Mouse (Mus musculus) olfactory bulb, adult 2 months (tissue): ENCODE data around the gene Kif2a. TPM values are rescaled to one million over a fixed set of nuclear protein-coding genes. Genes with fewer than 3 reads are reported as not detected.

Experiments used
- H3K27ac ChIP-seq: fragments of 200-500 bp; 2 replicates; pipeline ENCODE4 v1.5.1; 2012; ENCODE audit warnings: low read depth, low read length; ENCODE audit not compliant: insufficient read depth
- H3K4me1 ChIP-seq: fragments of 200-500 bp; 2 replicates; pipeline ENCODE4 v1.6.1; 2012; ENCODE audit warnings: low read length; ENCODE audit not compliant: control insufficient read depth, insufficient read depth
- H3K4me3 ChIP-seq: fragments of 200-500 bp; 2 replicates; pipeline ENCODE4 v1.5.1; 2012; ENCODE audit warnings: mild to moderate bottlenecking, low read depth, low read length, moderate library complexity; ENCODE audit not compliant: insufficient read depth
- CTCF ChIP-seq: fragments of 200-500 bp; IDR thresholded peaks from 2 replicates; pipeline ENCODE4 v1.5.1; 2012; ENCODE audit warnings: low read depth, mild to moderate bottlenecking, low read length, moderate library complexity; ENCODE audit not compliant: insufficient read depth
- POLR2A ChIP-seq: fragments of 200-500 bp; IDR thresholded peaks from 2 replicates; pipeline ENCODE4 v1.6.1; 2012; ENCODE audit warnings: mild to moderate bottlenecking, low read depth, low read length, moderate library complexity; ENCODE audit not compliant: insufficient read depth
- WGBS: fragments of 180-500 bp; shearing (Covaris S2); methylation state at CpG from one replicate; pipeline ENCODE4 v1.1.7; 2018; 5-methylcytosine and 5-hydroxymethylcytosine counted together
- polyA plus RNA-seq: library from polyadenylated mRNA; stranded (reverse); fragments of >200 nt; gene quantifications from 2 replicates; pipeline ENCODE4 v1.2.4, GENCODE M21; 2012; ENCODE audit warnings: low replicate concordance; ENCODE audit not compliant: missing spikeins, insufficient read depth, insufficient read length

Kif2a gene
- polyA plus RNA-seq, 1 experiment = 396 TPM

- Histone ChIP-seq H3K4me3 (no peak overlapping the region), H3K27ac (peak overlapping the region; percentile 58), H3K4me1 (peaks cover 9% of the 10 kb centered on the region)
- WGBS = 80% methylated on average over 4 of the region's 4 CpGs
- TF ChIP-seq POLR2A = no peak
- TF ChIP-seq CTCF = no peak
Measured at GRCm38 (mm10) chr13:107027218-107027617, 5.3 kb upstream of the Kif2a start.

- TF ChIP-seq POLR2A (no peak), CTCF (no peak)
- 65% methylated on average over 3 of the region's 3 CpGs for WGBS
- Histone ChIP-seq H3K27ac (no peak overlapping the region), H3K4me3 (no peak overlapping the region), H3K4me1 (peaks cover 9% of the 10 kb centered on the region)
Measured at GRCm38 (mm10) chr13:107025663-107026062, 3.7 kb upstream of the Kif2a start.

- H3K4me1 ChIP-seq = peaks cover 4% of the 10 kb centered on the region
- H3K27ac ChIP-seq = peak overlapping the region; percentile 91
- WGBS = under 1% methylated on average over 87 of the region's 97 CpGs
- TF ChIP-seq CTCF (no peak), POLR2A (peak; percentile 74)
- H3K4me3 ChIP-seq = peak overlapping the region; percentile 76
Measured at GRCm38 (mm10) chr13:107022266-107023171, 593 bp upstream of the Kif2a start.

GRCm38 (mm10) chr13:107019443-107019842 is 2.5 kb downstream of the Kif2a start:
- no peak overlapping the region for H3K27ac ChIP-seq

GRCm38 (mm10) chr13:107013926-107014325 is 8.0 kb downstream of the Kif2a start:
- peaks cover 10% of the 10 kb centered on the region for H3K4me1 ChIP-seq
- H3K4me3 ChIP-seq = no peak overlapping the region
- 22% methylated on average over 2 of the region's 2 CpGs for WGBS
- TF ChIP-seq CTCF (no peak), POLR2A (no peak)
- H3K27ac ChIP-seq = no peak overlapping the region

More at GRCm38 (mm10) chr13:107019443-107019842, 2.5 kb downstream of the Kif2a start:
- H3K4me3 ChIP-seq = no peak overlapping the region
- peaks cover 8% of the 10 kb centered on the region for H3K4me1 ChIP-seq
- WGBS = 40% methylated on average over 2 of the region's 2 CpGs
- no peak for TF ChIP-seq POLR2A
- no peak for TF ChIP-seq CTCF

GRCm38 (mm10) chr13:107011618-107012017 is 10.3 kb downstream of the Kif2a start:
- 55% methylated on average over 2 of the region's 2 CpGs for WGBS
- Histone ChIP-seq H3K4me1 (peaks cover 6% of the 10 kb centered on the region), H3K4me3 (no peak overlapping the region), H3K27ac (no peak overlapping the region)
- TF ChIP-seq CTCF (no peak), POLR2A (no peak)

GRCm38 (mm10) chr13:107008174-107008573 is 13.8 kb downstream of the Kif2a start:
- H3K4me3 ChIP-seq = no peak overlapping the region
- 80% methylated on average over 4 of the region's 4 CpGs for WGBS
- TF ChIP-seq CTCF (no peak), POLR2A (no peak)
- peaks cover 4% of the 10 kb centered on the region for H3K4me1 ChIP-seq
- H3K27ac ChIP-seq = no peak overlapping the region

GRCm38 (mm10) chr13:107003211-107003610 is 18.7 kb downstream of the Kif2a start:
- Histone ChIP-seq H3K4me1 (peaks cover 8% of the 10 kb centered on the region; the same call in 1 of the 2 replicates), H3K27ac (no peak overlapping the region), H3K4me3 (no peak overlapping the region)
- TF ChIP-seq CTCF = no peak
- WGBS = 70% methylated on average over 2 of the region's 2 CpGs

- Histone ChIP-seq H3K4me3 (no peak overlapping the region), H3K4me1 (peaks cover 10% of the 10 kb centered on the region; the same call in 1 of the 2 replicates), H3K27ac (no peak overlapping the region)
- 82% methylated on average over 5 of the region's 5 CpGs for WGBS
- TF ChIP-seq POLR2A (no peak), CTCF (no peak)
Measured at GRCm38 (mm10) chr13:106998671-106999070, 23.3 kb downstream of the Kif2a start.
